Mouse (Mus musculus) 416B (cell line): ENCODE results near the gene Cox15.
A peak's percentile ranks its signal among the peaks of the same experiment; 100 is the strongest.

Experiments used
- DNase-seq: peaks from one replicate; pipeline ENCODE4 v3.0.0; 2011; ENCODE audit warnings: low read depth

Cox15 gene

DNA sequence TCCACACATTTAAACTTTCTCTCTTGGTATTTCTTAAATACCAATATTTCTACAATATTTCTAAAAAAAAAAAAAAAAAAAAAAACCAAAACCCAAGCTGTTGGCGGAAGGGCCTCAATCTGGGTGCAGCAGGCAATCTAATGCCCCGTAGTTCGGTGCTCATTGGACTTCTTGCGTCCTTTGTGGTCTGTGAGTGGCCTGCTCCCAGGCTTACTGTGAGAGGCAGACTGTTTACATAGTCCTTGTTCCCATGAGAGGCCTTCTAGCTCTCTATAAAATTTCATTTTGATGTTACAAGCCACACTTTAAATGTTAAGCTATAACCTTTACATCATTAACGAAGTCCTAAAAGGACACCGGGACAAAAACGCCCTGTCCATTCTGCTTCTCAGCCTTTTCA is 44.6 kb downstream of the Cox15 start:
- DNase-seq = no peak

DNA sequence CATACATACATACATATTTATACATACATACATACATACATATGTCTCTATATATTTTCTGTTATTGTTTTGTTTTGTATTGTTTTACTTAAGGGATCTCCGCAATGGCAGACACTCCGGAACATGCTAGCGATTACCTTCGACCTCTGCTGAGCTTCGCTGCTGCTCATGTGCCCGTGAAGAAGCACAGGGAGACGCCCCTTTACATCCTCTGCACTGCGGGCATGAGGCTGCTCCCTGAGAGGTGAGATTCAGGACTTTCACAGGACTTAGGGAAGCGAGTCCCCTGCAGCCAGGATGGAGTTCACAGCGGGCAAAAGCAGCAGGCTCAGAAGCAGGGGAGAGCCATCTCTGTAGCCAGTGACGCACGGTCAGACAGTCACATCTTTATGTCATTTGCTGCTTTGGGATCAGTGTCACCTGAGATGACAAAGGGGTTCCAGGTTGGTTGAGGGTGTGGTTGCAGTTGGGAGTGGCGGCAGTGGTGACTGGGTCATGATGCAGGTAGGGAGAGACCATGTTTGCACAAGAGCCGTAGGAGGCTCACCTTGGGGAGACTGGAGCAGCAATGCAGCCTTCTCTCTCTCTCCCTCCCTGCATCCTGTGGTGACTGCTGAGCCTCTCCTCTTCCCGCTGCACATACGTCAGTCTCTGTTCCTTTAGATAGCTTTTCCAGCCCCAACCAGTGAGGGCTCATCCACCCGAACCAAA is 47.9 kb downstream of the Cox15 start:
- no peak for DNase-seq

DNA sequence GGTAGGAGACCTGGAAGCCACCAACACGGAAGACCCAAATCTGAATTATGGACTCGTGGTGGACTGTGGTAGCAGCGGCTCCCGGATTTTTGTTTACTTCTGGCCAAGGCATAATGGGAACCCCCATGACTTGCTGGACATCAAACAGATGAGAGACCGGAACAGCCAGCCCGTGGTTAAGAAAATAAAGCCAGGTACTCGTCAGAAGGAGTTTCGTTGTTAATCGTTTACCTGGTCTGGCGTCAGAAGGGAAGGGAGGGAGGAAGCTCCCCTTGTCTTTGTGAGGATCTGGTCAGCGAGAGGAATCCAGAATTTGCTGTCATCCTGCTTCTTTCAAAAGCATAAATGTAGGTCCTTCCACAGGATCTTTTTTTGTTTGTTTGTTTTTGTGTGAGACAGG is 48.6 kb downstream of the Cox15 start:
- DNase-seq = no peak

DNA sequence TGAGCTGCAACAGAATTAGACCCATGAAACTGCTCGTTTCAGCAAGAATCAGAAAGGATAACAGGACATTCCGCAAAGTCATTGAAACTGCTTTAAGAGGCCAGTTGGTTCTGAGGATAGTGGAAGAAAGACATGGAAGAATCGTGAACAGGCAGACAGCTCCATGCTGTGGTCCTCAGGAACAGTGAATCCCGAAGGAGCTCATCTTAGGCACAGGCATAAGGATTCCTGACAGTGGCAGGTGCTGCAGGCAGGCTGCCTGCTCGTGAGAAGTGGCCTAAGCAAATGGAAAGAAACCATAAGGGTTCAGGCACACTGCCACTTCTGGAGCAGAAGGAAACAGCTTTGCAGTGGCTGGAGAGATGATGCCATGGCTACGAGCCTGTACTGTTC is 53.0 kb downstream of the Cox15 start:
- no peak for DNase-seq

DNA sequence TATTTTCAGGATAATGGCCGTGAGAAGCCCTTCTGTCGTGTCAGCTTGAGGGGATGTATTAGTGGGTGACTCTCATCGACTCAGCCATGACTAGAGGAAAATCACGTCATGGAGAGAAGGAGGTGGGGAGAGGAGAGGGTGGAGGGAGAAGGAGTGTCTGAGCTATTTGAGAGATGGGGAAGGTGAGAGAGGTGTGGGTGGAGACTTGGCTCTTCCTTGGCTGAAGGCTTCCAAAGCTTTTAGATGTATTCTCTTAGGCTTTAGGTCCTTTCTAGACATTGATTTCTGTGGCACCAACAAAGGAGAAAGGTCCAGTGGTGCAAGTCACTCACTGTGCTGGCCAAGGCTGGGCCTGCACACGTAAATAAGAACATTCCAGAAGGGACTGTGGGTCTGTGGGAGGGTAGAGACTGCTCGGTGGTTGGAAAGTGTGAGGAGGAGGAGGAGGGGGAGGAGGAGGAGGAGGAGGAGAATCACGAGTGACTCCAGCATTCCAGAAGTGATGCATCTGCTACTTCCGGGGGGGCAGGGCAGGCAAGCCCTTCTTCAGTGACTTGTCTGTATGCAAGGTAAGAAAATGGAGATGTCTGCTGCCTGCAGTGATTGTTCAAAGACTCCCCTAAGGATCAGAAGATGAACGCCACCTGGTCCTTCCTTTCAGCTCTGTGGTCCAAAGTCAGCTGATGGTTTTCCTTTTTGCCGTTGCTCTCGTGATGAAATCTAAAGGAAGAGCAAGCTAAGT is 53.6 kb downstream of the Cox15 start:
- DNase-seq = no peak

DNA sequence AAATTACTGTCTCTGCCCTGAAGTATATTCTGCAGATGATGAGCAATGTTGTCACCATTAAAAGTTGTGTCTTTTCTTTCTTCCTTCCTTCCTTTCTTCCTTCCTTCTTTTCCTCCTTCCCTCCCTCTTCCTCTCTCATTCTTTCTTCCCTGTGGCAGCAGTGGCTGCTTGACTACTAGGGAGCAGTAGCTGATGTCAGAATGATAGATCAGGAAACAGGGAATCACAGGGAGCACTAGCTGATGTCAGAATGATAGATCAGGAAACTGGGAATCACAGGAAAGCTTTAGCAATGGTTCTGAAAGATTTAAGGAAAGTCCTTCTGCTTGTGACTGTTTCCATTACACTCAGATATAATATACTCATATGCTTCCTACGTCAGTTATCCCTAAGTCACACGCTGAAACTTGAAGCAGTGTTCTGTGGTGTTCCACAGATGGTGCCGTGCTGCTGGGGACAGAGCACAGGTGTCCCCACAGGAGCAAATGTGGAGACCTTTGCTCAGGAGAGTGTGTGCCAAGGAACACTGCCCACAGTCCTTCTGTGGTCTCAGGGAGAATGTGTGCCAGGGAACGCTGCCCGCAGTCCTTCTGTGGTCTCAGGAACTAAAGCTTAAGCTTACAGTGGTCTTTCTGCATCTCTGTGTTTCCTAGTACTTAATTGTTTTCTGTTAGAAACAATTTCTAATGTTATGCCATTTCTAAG is 55.0 kb downstream of the Cox15 start:
- DNase-seq = no peak

DNA sequence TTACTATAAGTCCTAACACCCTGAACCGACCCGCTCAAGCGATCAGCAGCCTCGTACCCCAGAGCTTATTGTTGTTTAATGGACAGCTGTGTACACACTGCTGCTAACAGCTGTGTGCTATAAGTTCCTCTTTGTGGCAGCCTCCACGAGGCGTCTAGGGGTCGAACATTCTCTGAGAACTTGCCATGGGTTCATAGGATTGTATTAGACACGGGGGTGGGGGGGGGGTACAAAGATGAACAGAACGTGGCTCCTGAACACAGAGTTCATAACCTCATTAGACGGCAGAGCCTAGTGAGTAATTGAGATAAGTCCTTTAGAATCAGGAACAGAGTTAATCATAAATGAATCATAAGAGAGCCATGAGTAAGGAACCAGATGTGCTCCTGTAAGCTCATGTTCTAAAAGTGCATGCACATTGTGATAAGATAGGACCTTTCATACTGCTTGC is 57.3 kb downstream of the Cox15 start:
- DNase-seq = peak; percentile 44

DNA sequence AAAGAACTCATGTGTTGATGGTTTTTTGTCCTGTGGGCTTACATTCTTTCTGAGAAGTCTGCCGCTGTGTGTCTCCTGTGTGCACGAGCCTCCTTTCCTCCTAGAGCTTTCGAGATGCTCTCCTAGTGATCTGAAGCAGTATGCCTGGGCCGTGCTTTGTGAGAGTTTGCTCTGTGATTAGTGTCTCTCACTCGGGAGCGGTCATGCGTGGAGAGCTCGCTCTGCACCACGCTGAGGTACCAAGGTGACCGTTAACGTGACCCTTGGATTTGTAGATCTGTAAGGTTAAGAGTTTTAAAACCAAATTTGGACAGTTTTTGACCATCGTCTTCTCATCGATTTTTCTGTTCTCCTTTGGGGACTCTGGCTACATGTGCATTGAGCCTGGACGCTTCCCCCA is 60.0 kb downstream of the Cox15 start:
- DNase-seq = no peak

DNA sequence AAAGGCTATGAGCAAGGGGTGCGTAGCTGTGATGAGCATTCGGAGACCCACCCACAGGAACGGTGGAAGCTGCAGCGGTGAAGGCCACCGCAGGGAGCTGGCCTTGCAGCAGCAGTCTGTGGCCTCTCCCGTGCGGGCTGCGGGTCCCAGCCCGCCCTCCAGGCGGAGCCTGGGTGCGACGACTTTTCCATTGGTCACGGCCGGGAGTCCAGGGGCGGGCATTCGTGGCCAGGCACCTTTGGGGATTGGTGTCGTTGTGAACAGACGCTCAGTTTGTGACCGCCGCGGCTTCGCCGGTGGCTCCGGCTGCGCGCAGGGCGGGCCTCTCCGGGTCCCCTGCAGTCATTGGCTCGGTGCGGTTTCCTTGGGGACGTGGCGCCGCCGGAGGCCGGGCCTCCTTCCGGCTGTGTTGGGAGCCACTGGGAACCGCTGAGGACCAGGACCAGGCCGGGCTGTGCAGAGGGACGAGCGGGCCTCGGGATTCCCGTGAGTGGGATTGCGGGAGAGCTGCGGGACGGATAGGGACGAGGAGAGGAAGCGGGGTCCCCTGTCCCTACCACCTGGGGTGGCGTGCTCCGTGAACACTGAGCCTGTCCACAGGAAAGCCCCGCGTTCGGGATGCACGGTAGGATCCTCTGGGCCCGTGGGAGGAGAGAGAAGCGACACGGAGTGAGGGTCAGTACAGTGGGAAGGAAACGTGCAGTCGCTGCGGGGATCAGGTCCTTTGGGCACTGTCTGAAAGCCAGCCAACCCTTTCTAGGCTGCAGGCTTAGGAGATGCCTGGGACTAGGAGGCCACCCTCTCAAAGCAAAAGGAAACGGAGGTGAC is 63.2 kb downstream of the Cox15 start, which contains the start of gene Entpd7:
Gene Entpd7 (plus strand): TSS at position 254 of the 828 bp plus-strand sequence.
- DNase-seq = peak; percentile 93
